Mouse (Mus musculus) CH12.LX (cell line): ENCODE measurements around the gene Cacna1a. TPM values are rescaled to one million over a fixed set of nuclear protein-coding genes. Genes with fewer than 3 reads are reported as not detected.

Experiments
- DNase-seq: peaks from one replicate; pipeline ENCODE4 v3.0.0-alpha.2; 2013; ENCODE audit errors: extremely low read depth
- H3K27ac ChIP-seq: 2 replicates; pipeline ENCODE4 v1.5.1; 2012; ENCODE audit warnings: low read depth, mild to moderate bottlenecking, control low read depth, moderate library complexity; ENCODE audit not compliant: insufficient read depth
- H3K27me3 ChIP-seq: replicated peaks from 2 replicates; pipeline ENCODE3; 2012; ENCODE audit warnings: inconsistent platforms
- H3K36me3 ChIP-seq, 2 experiments: replicated peaks in 1 of 2; 2 replicates each; pipeline versions ENCODE3 to v1.6.1; 2012; ENCODE audit warnings: inconsistent platforms in 1 of 2, low read length in 1 of 2, mild to moderate bottlenecking in 1 of 2, mixed read lengths in 1 of 2, moderate library complexity in 1 of 2; ENCODE audit not compliant: control insufficient read depth in 1 of 2, insufficient read depth in 1 of 2
- H3K4me1 ChIP-seq, 2 experiments: 2 replicates each; pipeline ENCODE4 v1.6.1; 2012; ENCODE audit warnings: inconsistent platforms in 1 of 2, moderate library complexity in 1 of 2; ENCODE audit not compliant: insufficient read depth in 2 of 2, control insufficient read depth in 1 of 2
- H3K4me2 ChIP-seq: 2 replicates; pipeline ENCODE4 v1.6.1; 2012; ENCODE audit warnings: low read depth, mild to moderate bottlenecking, control low read depth; ENCODE audit not compliant: poor library complexity, insufficient read depth, severe bottlenecking
- H3K4me3 ChIP-seq, 3 experiments: fragments of 150-350 bp in 1 of 3; sonication (generic) in 1 of 3; replicated peaks in 1 of 3; 2 replicates each; pipeline versions ENCODE3 to v1.5.1; 2011 to 2012; ENCODE audit warnings: low read depth in 2 of 3, low read length in 2 of 3, mild to moderate bottlenecking in 2 of 3, moderate library complexity in 2 of 3, control low read depth in 1 of 3, improper control_type of control experiment in 1 of 3, inconsistent platforms in 1 of 3, mixed read lengths in 1 of 3; ENCODE audit not compliant: poor library complexity in 1 of 3
- H3K79me2 ChIP-seq: replicated peaks from 2 replicates; pipeline ENCODE4 v1.6.1; 2012; ENCODE audit warnings: mild to moderate bottlenecking, moderate library complexity; ENCODE audit not compliant: control insufficient read depth, poor library complexity, insufficient read depth, severe bottlenecking; ENCODE audit errors: extremely low read depth
- H3K9ac ChIP-seq: 2 replicates; pipeline ENCODE4 v1.6.1; 2012; ENCODE audit warnings: low read depth, mild to moderate bottlenecking, control low read depth, moderate library complexity; ENCODE audit not compliant: insufficient read depth
- H3K9me3 ChIP-seq: replicated peaks from 2 replicates; pipeline ENCODE3; 2012; ENCODE audit warnings: low read length, inconsistent platforms, mixed read lengths
- BHLHE40 ChIP-seq: IDR thresholded peaks from 2 replicates; pipeline ENCODE4 v1.6.1; 2011; ENCODE audit warnings: mild to moderate bottlenecking, low read depth, low read length, improper control_type of control experiment
- CTCF ChIP-seq, 2 experiments: IDR thresholded peaks in 1 of 2; conservative IDR thresholded peaks in 1 of 2; 2 replicates each; pipeline ENCODE4 v1.5.1; 2011 to 2012; ENCODE audit warnings: low read depth in 2 of 2, low read length in 2 of 2, improper control_type of control experiment in 1 of 2, inconsistent platforms in 1 of 2, mild to moderate bottlenecking in 1 of 2, moderate library complexity in 1 of 2
- ELF1 ChIP-seq: IDR thresholded peaks from 2 replicates; pipeline ENCODE4 v1.6.1; 2014; ENCODE audit warnings: low read depth, mild to moderate bottlenecking, inconsistent platforms, low read length, improper control_type of control experiment
- JUN ChIP-seq: IDR thresholded peaks from 2 replicates; pipeline ENCODE4 v1.6.1; 2011; ENCODE audit warnings: low read depth, mild to moderate bottlenecking, low read length, improper control_type of control experiment, moderate library complexity; ENCODE audit not compliant: insufficient read depth
- JUND ChIP-seq: conservative IDR thresholded peaks from 2 replicates; pipeline ENCODE4 v1.6.1; 2011; ENCODE audit warnings: low read depth, low read length, improper control_type of control experiment
- KAT2A ChIP-seq: IDR thresholded peaks from 2 replicates; pipeline ENCODE4 v1.6.1; 2012; ENCODE audit warnings: low read length, improper control_type of control experiment, inconsistent platforms; ENCODE audit not compliant: insufficient replicate concordance
- MAFK ChIP-seq: IDR thresholded peaks from 2 replicates; pipeline ENCODE4 v1.6.1; 2011; ENCODE audit warnings: low read length, improper control_type of control experiment; ENCODE audit not compliant: insufficient replicate concordance
- MAX ChIP-seq: IDR thresholded peaks from 2 replicates; pipeline ENCODE4 v1.6.1; 2011; ENCODE audit warnings: low read length, improper control_type of control experiment
- MAZ ChIP-seq: IDR thresholded peaks from 2 replicates; pipeline ENCODE4 v1.6.1; 2012; ENCODE audit warnings: low read depth, mild to moderate bottlenecking, inconsistent platforms, low read length, improper control_type of control experiment, moderate library complexity
- MXI1 ChIP-seq: IDR thresholded peaks from 2 replicates; pipeline ENCODE4 v1.6.1; 2011; ENCODE audit warnings: mild to moderate bottlenecking, low read depth, low read length, improper control_type of control experiment
- POLR2AphosphoS2 ChIP-seq: IDR thresholded peaks from 2 replicates; pipeline ENCODE4 v1.6.1; 2011; ENCODE audit warnings: low read depth, low read length, improper control_type of control experiment
- RAD21 ChIP-seq: IDR thresholded peaks from 2 replicates; pipeline ENCODE4 v1.6.1; 2011; ENCODE audit warnings: low read depth, mild to moderate bottlenecking, low read length, improper control_type of control experiment, moderate library complexity
- RCOR1 ChIP-seq: conservative IDR thresholded peaks from 2 replicates; pipeline ENCODE4 v1.6.1; 2012; ENCODE audit warnings: low read depth, mild to moderate bottlenecking, inconsistent platforms, low read length, improper control_type of control experiment
- SMC3 ChIP-seq: IDR thresholded peaks from 2 replicates; pipeline ENCODE4 v1.6.1; 2011; ENCODE audit warnings: low read depth, low read length, improper control_type of control experiment
- TCF12 ChIP-seq: IDR thresholded peaks from 2 replicates; pipeline ENCODE4 v1.6.1; 2014; ENCODE audit warnings: low read depth, mild to moderate bottlenecking, inconsistent platforms, low read length, improper control_type of control experiment
- USF1 ChIP-seq: IDR thresholded peaks from 2 replicates; pipeline ENCODE4 v1.6.1; 2014; ENCODE audit warnings: low read depth, mild to moderate bottlenecking, inconsistent platforms, low read length, improper control_type of control experiment
- USF2 ChIP-seq: conservative IDR thresholded peaks from 2 replicates; pipeline ENCODE4 v1.6.1; 2011; ENCODE audit warnings: low read depth, low read length, improper control_type of control experiment
- ZC3H11A ChIP-seq: IDR thresholded peaks from 2 replicates; pipeline ENCODE4 v1.6.1; 2012; ENCODE audit warnings: low read depth, mild to moderate bottlenecking, inconsistent platforms, low read length, improper control_type of control experiment
- ZMIZ1 ChIP-seq: IDR thresholded peaks from 2 replicates; pipeline ENCODE4 v1.6.1; 2012; ENCODE audit warnings: low read depth, mild to moderate bottlenecking, inconsistent platforms, low read length, improper control_type of control experiment
- dilution Hi-C: fragments of 300-500 bp; cut with MboI; formaldehyde crosslinking; loops from 2 replicates; pipeline ENCODE4 v1.14.3; 2020; ENCODE audit warnings: low sequenced_read_pairs; ENCODE audit not compliant: extremely low pct_unique_long_range_greater_than_20kb, extremely low pct_ligation_motif_present
- in situ Hi-C: fragments of 300-500 bp; cut with MboI; formaldehyde crosslinking; loops from 3 replicates; pipeline ENCODE4 v1.14.3; 2019; ENCODE audit warnings: low sequenced_read_pairs, low pct_ligation_motif_present, low pct_unique_long_range_greater_than_20kb, mixed read lengths
- polyA plus RNA-seq: library from polyadenylated mRNA; unstranded; fragments of >175 nt; gene quantifications from 2 replicates; pipeline ENCODE4 v1.2.1, GENCODE M21; 2012; ENCODE audit warnings: low read depth; ENCODE audit not compliant: insufficient read length
- total RNA-seq, 2 experiments: library from RNA; depleted of rRNA; stranded (reverse); fragments of 300-350 nt in 1 of 2; fragments of >200 nt in 1 of 2; gene quantifications; 2 replicates each; pipeline ENCODE4 v1.2.3; 2012 to 2014

Gene Cacna1a
- total and polyA plus RNA-seq, 3 experiments: 2.6 to 9.4 (median 6.9) TPM

- dilution Hi-C loops (no loop called here), in situ Hi-C loops (no loop called here)
- Histone ChIP-seq H3K27me3 (peaks cover 78% of the 10 kb centered on the region), H3K4me2 (no peak overlapping the region), H3K27ac (no peak overlapping the region), H3K4me3 (no peak overlapping the region), H3K79me2 (no peaks in the 10 kb centered on the region), H3K9me3 (peaks cover 16% of the 10 kb centered on the region), H3K36me3 (no peaks in the 10 kb centered on the region), H3K4me1 (no peaks in the 10 kb centered on the region), H3K9ac (no peak overlapping the region)
- TF ChIP-seq POLR2AphosphoS2: no peak
- DNase-seq: no peak
These were observed 29.6 kb downstream of the Cacna1a start for GRCm38 (mm10) chr8:84417840-84418239.

DNA sequence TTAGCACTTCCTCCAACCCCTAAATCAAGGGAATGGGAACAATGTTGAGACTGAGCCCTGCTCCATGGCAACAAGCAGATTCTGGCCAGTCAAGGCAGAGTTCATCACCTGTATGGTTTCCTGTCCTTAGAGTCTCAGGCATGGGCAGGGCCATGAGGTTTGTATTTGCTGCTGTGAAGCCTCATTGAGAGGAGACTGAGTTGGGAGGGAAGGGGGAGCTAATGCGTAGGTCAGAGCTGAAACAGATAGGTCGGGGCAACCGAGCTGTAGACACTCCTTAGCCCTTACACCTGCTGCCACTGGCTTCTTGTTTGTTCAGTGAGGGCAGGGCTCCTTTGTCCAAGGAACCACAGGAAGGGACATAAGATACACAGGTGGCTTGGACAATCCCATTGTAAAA, 36.2 kb downstream of the Cacna1a start:
- Histone ChIP-seq H3K9ac (no peak overlapping the region), H3K4me3 (no peak overlapping the region), H3K9me3 (no peaks in the 10 kb centered on the region), H3K4me1 (no peaks in the 10 kb centered on the region), H3K79me2 (no peaks in the 10 kb centered on the region), H3K27me3 (peaks cover 90% of the 10 kb centered on the region), H3K27ac (no peak overlapping the region), H3K36me3 (no peaks in the 10 kb centered on the region), H3K4me2 (no peak overlapping the region)
- dilution Hi-C loops: no loop called here
- in situ Hi-C loops: no loop called here
- no peak for TF ChIP-seq BHLHE40
- no peak for TF ChIP-seq USF2
- no peak for TF ChIP-seq MXI1
- no peak for TF ChIP-seq POLR2AphosphoS2
- TF ChIP-seq RCOR1: no peak
- no peak for TF ChIP-seq ZC3H11A
- no peak for TF ChIP-seq KAT2A
- no peak for TF ChIP-seq MAZ
- no peak for TF ChIP-seq ZMIZ1
- TF ChIP-seq RAD21: no peak
- no peak for TF ChIP-seq MAFK
- no peak for TF ChIP-seq USF1
- TF ChIP-seq MAX: no peak
- no peak for DNase-seq

- in situ Hi-C loops: no loop called here
These were observed 37.8 kb downstream of the Cacna1a start for GRCm38 (mm10) chr8:84426087-84426486.

More at GRCm38 (mm10) chr8:84426087-84426486, 37.8 kb downstream of the Cacna1a start:
- dilution Hi-C loops: no loop called here
- Histone ChIP-seq H3K9me3 (no peaks in the 10 kb centered on the region), H3K79me2 (no peaks in the 10 kb centered on the region), H3K36me3 (no peaks in the 10 kb centered on the region), H3K4me2 (no peak overlapping the region), H3K9ac (no peak overlapping the region), H3K4me3 (no peak overlapping the region), H3K27me3 (peaks cover 88% of the 10 kb centered on the region), H3K27ac (no peak overlapping the region)
- DNase-seq: no peak
- no peak for TF ChIP-seq ELF1
- no peak for TF ChIP-seq CTCF (conservative IDR thresholded peaks at IDR 0.05 in 1 of 2, IDR thresholded peaks at IDR 0.05 in 1 of 2; ENCODE audit: low read depth in 2 of 2, low read length in 2 of 2)
- TF ChIP-seq JUN: no peak
- TF ChIP-seq MXI1: no peak
- no peak for TF ChIP-seq SMC3
- TF ChIP-seq ZC3H11A: no peak
- no peak for TF ChIP-seq JUND
- TF ChIP-seq USF2: no peak
- TF ChIP-seq MAZ: no peak
- no peak for TF ChIP-seq TCF12
- TF ChIP-seq, all 38 proteins: peak for 0
- no peaks in the 10 kb centered on the region for H3K4me1 ChIP-seq
